15 mouse cellular contexts compared by ENCODE assay signal in genomic region chr6:147176176-147176575, GRCm38 (mm10).
"Had no signal": no experiment of that assay in that cellular context is flagged by ENCODE, and none has a peak within 500 bp of the region (broad histone marks: within the 10 kb centered on the region; RNA-seq: fewer than 3 reads in every experiment).

No protein-coding gene starts in this region.

- H3K9ac ChIP-seq: neural tube, embryonic 15.5 days; stomach, embryonic 15.5 days had no signal

- H3K4me2 ChIP-seq: neural tube, embryonic 15.5 days; stomach, embryonic 15.5 days had no signal

- H3K27ac ChIP-seq: neural tube, embryonic 15.5 days; stomach, embryonic 15.5 days; stomach, postnatal 0 days had no signal

- H3K4me1 ChIP-seq: neural tube, embryonic 15.5 days; stomach, embryonic 15.5 days had no signal

- H3K9me3 ChIP-seq: neural tube, embryonic 15.5 days; stomach, embryonic 15.5 days had no signal

- H3K4me3 ChIP-seq: neural tube, embryonic 15.5 days; stomach, embryonic 15.5 days had no signal

- H3K36me3 ChIP-seq: neural tube, embryonic 15.5 days; stomach, embryonic 15.5 days had no signal

- DNase-seq: retina, postnatal 1 day; right cerebral cortex, adult 18-20 months; right cerebral cortex, postnatal 14 days; right cerebral cortex, postnatal 25 days; right cerebral cortex, postnatal 4 days; spleen, adult 18-20 months; thymus, adult 18-20 months; thymus, adult 2 months; thymus, postnatal 14 days; thymus, postnatal 25 days; thymus, postnatal 36 days; thymus, postnatal 4 days had no signal

- H3K27me3 ChIP-seq: neural tube, embryonic 15.5 days; stomach, embryonic 15.5 days had no signal
